Mouse (Mus musculus): ENCODE results near the gene Olfr263. TPM values are rescaled to one million over a fixed set of nuclear protein-coding genes. Genes with fewer than 3 reads are reported as not detected.
"Not testable (repeated sequence)": the region's sequence is repeated elsewhere in the genome, so short reads cannot be mapped to it uniquely, and the experiment has no call there.

The Olfr263 gene
- total RNA-seq (2022) = not detected

GRCm38 (mm10) chr13:21129339-21129738, at the start of gene Olfr263:
Olfr263 (plus strand) TSS chr13:21129639.
- not testable (repeated sequence) for DNase-seq

DNA sequence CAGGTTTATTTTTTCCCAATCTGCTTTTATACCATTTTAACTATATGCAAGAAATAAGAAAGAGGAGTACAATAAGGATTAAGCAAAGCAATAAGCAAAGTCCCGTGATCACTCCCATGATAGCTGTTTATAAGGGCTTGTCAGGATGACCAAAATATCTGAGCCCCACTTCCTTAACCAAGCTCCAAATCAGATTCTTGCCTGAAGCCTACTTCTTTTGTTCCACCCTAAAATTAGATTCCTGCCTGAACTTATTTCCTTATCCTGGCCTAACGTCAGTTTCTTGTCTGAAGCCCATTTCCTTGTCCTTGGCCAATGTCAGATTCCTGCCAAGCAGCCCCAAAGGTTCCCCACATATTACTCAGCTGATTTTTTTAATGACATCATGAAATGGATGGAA, 46.8 kb upstream of the Olfr263 start:
- DNase-seq = no peak

DNA sequence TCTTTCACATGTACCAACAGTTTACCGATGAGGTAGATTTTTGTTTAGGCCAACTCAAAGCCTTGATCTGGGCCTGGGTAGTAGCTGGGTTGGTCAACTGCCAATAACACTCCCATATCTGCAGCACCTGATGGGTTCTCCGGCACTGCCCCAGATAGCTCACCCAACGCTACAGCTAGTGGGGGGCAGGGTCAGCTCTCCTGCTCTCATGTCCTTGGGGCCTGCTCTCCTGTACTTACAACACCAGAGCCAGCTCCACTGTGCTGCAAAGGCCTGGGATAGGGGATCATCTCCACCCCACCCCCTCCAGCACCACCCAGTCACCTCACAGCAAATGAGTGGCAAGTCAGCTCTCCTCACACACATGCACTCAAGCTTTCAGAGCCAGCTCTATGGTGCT, 19.7 kb upstream of the Olfr263 start:
- no peak for DNase-seq

DNA sequence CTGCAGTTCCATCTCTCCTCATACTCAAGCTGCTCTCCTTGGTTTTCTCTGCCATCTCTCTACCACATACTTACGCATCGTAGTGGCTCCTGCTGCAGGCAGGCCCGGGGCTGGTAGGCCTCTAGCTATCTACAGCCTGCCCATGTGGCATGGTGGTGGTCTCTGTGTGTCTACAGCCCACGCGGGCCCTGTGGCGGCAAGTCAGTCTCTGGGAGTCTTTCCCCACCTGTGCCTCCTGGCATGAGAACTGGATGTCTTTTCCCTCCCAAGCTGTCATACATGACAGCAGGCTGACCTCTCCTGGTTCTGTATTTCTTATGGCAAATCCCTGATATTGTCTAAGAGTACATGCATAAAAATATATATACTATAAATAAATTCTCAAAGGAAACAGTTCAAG, 19.0 kb upstream of the Olfr263 start:
- DNase-seq = no peak

DNA sequence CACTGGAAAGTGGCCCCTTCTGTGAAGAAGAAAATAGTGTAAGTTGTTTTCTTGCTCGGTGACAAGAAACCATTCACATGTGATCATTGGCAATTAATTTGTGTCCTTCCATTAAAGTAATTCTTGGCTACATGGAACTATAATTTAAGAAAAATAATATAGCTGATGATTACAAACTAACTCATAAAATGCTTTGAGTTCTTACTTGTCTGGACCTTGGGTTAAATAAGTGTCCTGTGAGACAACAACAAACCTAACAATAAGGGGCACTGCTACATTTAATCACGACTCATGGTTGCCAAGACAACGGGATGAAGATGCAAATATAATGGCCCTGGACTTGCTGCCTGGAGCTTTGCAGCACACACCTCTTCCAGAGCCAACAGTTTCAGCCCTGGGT, 18.3 kb upstream of the Olfr263 start, which contains the start of gene Olfr1369-ps1:
TSS of gene Olfr1369-ps1 (plus strand) at position 301 of the 400 bp plus-strand sequence.
- not testable (repeated sequence) for DNase-seq

DNA sequence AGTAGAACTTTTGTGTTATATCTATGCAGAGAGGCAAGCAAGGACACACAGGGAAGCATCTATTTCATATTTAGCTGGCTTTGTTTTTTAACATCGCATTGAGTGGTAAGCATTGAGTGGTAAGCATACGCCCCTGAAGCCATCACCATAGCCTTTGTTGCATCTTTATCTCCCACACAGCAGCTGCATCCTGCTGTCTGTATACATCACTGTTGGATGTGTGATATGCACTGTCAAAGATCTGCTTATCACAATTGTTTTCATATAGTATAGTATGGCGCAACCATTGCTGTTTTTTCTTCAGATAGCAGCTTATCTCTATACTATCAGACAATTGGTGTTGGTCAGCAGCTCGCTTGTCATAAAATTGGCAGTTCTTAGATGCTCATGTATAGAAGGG, 15.3 kb upstream of the Olfr263 start:
- no peak for DNase-seq

DNA sequence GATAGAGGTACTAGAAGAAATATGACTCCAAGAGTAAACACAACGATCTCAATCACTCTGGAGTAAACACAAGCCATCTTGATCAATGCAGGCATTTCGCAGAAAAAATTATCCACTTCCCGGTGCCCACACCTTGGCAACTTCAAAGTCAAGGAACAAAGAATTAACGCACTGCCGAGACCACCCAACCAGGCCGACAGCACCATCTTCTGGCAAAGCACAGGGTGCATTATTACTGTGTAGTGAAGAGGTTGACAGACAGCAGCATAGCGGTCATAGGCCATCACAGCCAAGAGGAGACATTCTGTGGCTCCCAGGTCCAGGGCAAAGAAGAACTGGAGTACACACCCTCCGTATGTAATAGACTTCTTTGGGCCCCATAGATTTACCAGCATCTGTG, 13.0 kb downstream of the Olfr263 start:
- no peak for DNase-seq

DNA sequence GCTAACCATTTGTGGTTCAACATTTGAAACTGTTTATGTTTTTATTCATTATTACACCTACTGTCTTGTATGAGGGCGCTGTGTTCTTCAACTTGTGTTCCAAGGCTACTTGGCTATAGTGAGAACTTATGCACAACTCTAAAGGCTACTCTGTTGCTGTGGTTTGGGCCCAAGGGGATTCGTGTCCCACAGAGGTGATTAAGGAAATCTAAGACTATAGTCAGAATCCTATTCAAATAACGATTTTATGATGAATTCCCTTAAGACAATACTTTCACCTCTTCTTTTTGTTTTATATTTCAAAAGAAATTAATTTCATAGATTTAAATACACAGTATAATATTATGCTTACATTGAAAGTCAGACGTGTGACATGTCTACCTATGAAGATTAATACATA, 16.3 kb downstream of the Olfr263 start, which contains the start of gene Olfr1368:
TSS of gene Olfr1368 (minus strand) at position 101 of the 400 bp plus-strand sequence.
- DNase-seq = no peak

DNA sequence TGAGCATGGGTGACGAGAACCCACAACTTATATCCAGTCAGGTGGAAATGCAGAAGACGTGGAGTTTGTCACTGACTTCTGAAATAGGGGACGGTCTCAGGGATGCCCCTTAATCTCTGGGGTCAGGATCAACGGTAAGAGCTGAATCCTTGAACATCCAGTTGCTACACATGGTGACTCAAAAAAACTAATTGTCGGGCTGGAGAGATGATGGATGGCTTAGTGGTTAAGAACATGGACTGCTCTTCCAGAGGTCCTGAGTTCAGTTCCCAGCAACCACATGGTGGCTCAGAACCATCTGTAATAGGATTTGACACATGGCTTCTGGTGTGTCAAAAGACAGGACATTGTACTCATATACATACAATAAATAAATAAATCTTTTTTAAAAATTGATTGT, 26.4 kb downstream of the Olfr263 start:
- DNase-seq = no peak

DNA sequence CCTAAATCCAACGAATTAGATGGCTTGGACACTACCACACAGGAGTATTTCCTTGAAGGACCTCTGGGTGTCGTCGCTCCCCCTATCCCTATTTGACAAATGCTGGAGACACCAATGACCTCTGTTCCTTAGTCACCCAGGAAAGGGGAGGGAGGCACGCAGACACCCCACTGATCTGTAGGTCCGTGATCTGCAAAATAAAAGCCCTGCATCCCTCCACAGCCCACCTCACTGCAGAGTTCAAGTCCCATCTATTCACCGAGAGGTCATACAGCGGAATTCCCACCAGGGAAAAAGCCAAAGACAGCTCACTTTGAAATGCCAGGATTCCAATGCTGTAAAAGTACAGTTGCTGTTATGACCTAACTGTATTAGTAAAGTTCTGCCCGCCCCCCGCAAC, 28.6 kb downstream of the Olfr263 start:
- no peak for DNase-seq

DNA sequence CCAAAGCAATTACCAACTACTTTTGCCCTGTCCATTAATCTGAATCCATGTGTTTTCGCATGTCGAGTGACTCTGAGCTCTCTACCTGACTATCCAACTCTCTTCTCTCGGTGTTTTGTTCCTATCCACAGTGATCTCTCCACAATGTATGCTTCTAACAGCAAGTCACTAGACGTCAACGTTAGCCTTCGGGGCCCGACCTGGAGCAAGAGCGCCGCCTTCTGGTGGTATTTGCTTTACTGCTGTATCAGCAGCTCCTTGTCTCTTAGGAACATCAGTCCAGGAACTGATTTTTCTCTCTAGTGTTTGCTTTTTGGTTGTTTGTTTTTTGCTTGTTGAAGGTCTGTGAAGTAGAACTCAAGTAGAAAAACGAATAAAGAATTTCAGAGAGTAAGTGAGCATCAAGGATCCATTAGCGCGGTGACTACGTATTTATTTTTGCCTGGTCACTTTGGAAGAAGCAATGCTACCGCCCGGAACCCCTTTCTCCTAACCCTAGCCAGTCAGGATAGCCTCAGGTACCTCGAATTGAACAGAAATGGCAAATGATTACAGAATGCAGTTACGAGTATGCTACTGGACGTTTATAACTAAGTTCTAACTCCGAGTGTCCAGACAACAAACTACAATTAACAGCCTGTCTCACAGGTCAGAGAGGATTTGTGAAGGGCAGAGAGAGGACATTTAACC, 29.5 kb downstream of the Olfr263 start:
- peak; percentile 79 for DNase-seq

- no peak for DNase-seq
These were observed 30.0 kb downstream of the Olfr263 start for GRCm38 (mm10) chr13:21159475-21159819.

GRCm38 (mm10) chr13:21160041-21160511, 30.6 kb downstream of the Olfr263 start:
- no peak for DNase-seq

GRCm38 (mm10) chr13:21160657-21161590, 31.5 kb downstream of the Olfr263 start:
- DNase-seq = peak; percentile 87

DNA sequence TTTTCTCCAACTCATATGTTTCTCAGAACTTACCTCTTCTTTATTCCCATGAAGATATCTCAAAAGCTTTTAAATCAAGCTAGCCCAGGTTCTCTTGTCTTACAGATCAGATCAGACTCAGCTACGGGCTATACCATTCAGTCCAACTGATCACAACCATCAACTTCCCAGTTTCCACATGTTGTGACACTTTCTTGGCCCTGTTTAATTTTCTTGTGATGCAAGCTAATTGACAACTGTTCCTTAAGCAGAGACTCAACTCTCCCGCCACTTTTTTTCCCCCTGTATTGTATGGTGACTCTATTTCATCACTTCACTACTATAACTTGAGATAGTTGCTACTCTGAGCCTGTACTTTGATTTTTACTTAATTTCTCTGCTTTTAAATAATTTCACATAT, 32.2 kb downstream of the Olfr263 start:
- no peak for DNase-seq

GRCm38 (mm10) chr13:21162591-21162990, 33.2 kb downstream of the Olfr263 start:
- no peak for DNase-seq

GRCm38 (mm10) chr13:21166936-21167909, 37.8 kb downstream of the Olfr263 start:
- DNase-seq = peak; percentile 67

DNA sequence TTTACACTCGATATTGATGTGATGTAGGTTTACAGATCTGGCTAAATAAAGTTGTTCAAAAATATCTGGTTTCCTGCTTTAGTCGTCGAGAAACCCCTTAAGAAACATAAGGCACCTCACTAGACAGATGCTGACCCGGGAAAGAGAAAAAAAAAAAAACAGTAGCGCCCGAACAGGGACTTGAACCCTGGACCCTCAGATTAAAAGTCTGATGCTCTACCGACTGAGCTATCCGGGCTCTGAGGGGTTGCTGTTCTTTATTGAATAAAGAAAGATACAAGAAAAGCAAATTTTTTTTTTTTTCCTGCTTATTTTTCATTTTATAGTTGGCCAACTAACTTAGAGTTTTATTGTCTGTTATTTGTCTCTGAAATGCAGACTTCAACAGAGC, 38.5 kb downstream of the Olfr263 start:
- DNase-seq = no peak

- no peak for DNase-seq
These were observed 39.1 kb downstream of the Olfr263 start for GRCm38 (mm10) chr13:21168371-21169011.

DNA sequence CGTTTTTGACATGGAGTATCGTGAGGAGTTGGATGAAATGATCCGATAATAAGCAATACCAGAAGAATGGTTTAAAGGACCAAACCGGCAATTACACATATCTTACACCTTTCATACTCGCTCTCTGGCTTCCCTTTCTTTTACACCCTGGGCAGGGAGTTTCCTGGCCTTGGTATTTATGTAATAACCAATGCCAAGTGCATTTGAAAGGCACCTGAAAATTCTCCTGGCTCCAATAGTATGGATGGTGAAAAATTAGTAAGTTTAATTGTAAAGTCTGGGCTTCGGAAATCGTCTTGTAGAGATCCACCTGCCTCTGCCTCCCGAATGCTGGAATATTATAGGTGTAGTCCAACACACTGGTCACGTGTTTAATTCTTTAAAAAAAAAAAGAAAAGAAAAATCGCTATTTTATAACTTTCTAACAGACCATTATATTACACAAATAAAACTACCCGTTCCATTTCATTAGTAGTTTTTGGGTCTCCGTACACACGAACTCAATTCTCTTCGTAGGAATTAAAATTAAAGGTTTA, 39.8 kb downstream of the Olfr263 start:
- DNase-seq = no peak

DNA sequence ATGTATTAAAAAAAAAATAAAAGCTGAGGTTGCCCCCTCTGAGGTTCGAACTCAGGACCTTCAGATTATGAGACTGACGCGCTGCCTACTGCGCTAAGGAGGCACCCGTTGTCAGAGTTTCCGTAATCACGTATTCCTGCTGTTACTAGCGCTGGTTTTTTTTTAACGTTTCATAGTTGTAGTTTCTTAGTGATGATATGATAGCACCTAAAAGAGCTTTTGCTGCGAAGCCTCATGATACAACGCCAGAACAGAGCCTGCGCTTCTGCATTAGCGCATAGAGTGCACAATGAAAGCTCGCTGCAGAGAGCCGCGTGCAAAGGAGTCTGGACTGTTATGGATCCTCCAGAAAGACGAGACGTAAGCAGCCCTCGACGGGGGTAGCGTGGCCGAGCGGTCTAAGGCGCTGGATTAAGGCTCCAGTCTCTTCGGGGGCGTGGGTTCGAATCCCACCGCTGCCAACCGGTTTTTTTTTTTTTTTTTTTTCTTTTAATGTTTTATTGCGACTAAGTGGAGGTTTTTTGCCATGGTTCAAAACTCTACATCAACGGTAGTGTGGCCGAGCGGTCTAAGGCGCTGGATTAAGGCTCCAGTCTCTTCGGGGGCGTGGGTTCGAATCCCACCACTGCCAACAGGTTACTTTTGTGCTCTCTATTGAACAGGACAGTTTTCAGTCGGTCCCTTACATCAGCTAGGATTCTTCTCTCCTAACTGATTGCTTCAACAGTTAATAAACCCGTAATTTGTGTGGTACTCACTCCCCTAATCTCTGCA, 40.4 kb downstream of the Olfr263 start:
- peak; percentile 62 for DNase-seq
